Mouse (Mus musculus) embryonic facial prominence, embryonic 13.5 days (tissue): ENCODE measurements around the gene Kdm8. TPM values are rescaled to one million over a fixed set of nuclear protein-coding genes. Genes with fewer than 3 reads are reported as not detected.
"Not testable (repeated sequence)": the region's sequence is repeated elsewhere in the genome, so short reads cannot be mapped to it uniquely, and the experiment has no call there.

ENCODE experiments used
- ATAC-seq: fragments of 200-750 bp; cut with Nextera tagmentation; 2 replicates; pipeline ENCODE4 v1.8.0; 2017; ENCODE audit warnings: low read depth; ENCODE audit not compliant: insufficient number of reproducible peaks, insufficient read depth, low FRiP score, low TSS enrichment
- H3K27ac ChIP-seq: fragments of 300-500 bp; sonication (generic); 2 replicates; pipeline ENCODE4 v1.5.1; 2015; ENCODE audit warnings: moderate library complexity, mild to moderate bottlenecking, inconsistent platforms
- H3K27me3 ChIP-seq: fragments of 300-500 bp; sonication (generic); 2 replicates; pipeline ENCODE4 v1.6.1; 2015; ENCODE audit warnings: mild to moderate bottlenecking, inconsistent platforms
- H3K36me3 ChIP-seq: fragments of 300-500 bp; sonication (generic); 2 replicates; pipeline ENCODE4 v1.6.1; 2015; ENCODE audit warnings: mild to moderate bottlenecking, inconsistent platforms
- H3K4me1 ChIP-seq: fragments of 300-500 bp; sonication (generic); 2 replicates; pipeline ENCODE4 v1.6.1; 2015; ENCODE audit warnings: inconsistent platforms
- H3K4me2 ChIP-seq: fragments of 300-500 bp; sonication (generic); 2 replicates; pipeline ENCODE4 v1.6.1; 2015; ENCODE audit warnings: moderate library complexity, mild to moderate bottlenecking, inconsistent platforms
- H3K4me3 ChIP-seq: fragments of 300-500 bp; sonication (generic); 2 replicates; pipeline ENCODE4 v1.5.1; 2015; ENCODE audit warnings: mild to moderate bottlenecking, inconsistent platforms
- H3K9ac ChIP-seq: fragments of 300-500 bp; sonication (generic); 2 replicates; pipeline ENCODE4 v1.6.1; 2015; ENCODE audit warnings: mild to moderate bottlenecking, inconsistent platforms
- H3K9me3 ChIP-seq: fragments of 300-500 bp; sonication (generic); 2 replicates; pipeline ENCODE4 v1.6.1; 2016; ENCODE audit warnings: inconsistent platforms
- WGBS: fragments of 180-500 bp; shearing (Covaris S2); methylation state at CpG from one replicate; pipeline ENCODE4 v1.1.7; 2015; ENCODE audit warnings: mixed read lengths; 5-methylcytosine and 5-hydroxymethylcytosine counted together
- polyA plus RNA-seq: library from polyadenylated mRNA; unstranded; fragments of >200 nt; fragmentation: Nextera tagmentation; extraction: Ambion mirVana; gene quantifications from 2 replicates; pipeline ENCODE4 v1.2.1, GENCODE M21; 2015

The Kdm8 gene
- polyA plus RNA-seq, 1 experiment from 2014 or later, result 10.0 TPM

GRCm38 (mm10) chr7:125427492-125428090 is 16.9 kb upstream of the Kdm8 start:
- H3K27ac ChIP-seq, result no peak overlapping the region
- H3K4me2 ChIP-seq, result no peak overlapping the region
- H3K36me3 ChIP-seq, result no peaks in the 10 kb centered on the region
- 0 out of 2 replicates have a peak, but pooled peaks cover 4% of the 10 kb centered on the region for H3K4me1 ChIP-seq
- WGBS, result 68% methylated on average over 12 of the region's 12 CpGs
- H3K9me3 ChIP-seq, result peaks cover 6% of the 10 kb centered on the region; the same call in 1 of the 2 replicates
- H3K27me3 ChIP-seq, result no peaks in the 10 kb centered on the region
- no peak overlapping the region for H3K4me3 ChIP-seq
- no peak for ATAC-seq
- no peak overlapping the region for H3K9ac ChIP-seq

- H3K4me1 ChIP-seq, result 0 out of 2 replicates have a peak, but pooled peaks cover 4% of the 10 kb centered on the region
- WGBS, result 78% methylated on average over 7 of the region's 7 CpGs
- H3K36me3 ChIP-seq, result no peaks in the 10 kb centered on the region
- no peak overlapping the region for H3K9ac ChIP-seq
- no peak overlapping the region for H3K27ac ChIP-seq
- no peak overlapping the region for H3K4me2 ChIP-seq
- peaks cover 6% of the 10 kb centered on the region; the same call in 1 of the 2 replicates for H3K9me3 ChIP-seq
- no peak for ATAC-seq
- H3K27me3 ChIP-seq, result no peaks in the 10 kb centered on the region
- H3K4me3 ChIP-seq, result no peak overlapping the region
These were observed 16.1 kb upstream of the Kdm8 start for GRCm38 (mm10) chr7:125428381-125428780.

- H3K4me1 ChIP-seq, H3K4me3 ChIP-seq, H3K9me3 ChIP-seq, H3K4me2 ChIP-seq, H3K36me3 ChIP-seq, ATAC-seq, H3K9ac ChIP-seq, H3K27ac ChIP-seq, H3K27me3 ChIP-seq: not testable (repeated sequence)
- WGBS, result 79% methylated on average over 5 of the region's 5 CpGs
These were observed 15.5 kb upstream of the Kdm8 start for GRCm38 (mm10) chr7:125428816-125429500.

- no peak overlapping the region for H3K27ac ChIP-seq
- H3K9ac ChIP-seq, result no peak overlapping the region
- no peaks in the 10 kb centered on the region for H3K36me3 ChIP-seq
- no peaks in the 10 kb centered on the region for H3K27me3 ChIP-seq
- H3K4me3 ChIP-seq, result no peak overlapping the region
- H3K4me2 ChIP-seq, result no peak overlapping the region
- 80% methylated on average over 7 of the region's 7 CpGs for WGBS
- peaks cover 3% of the 10 kb centered on the region; the same call in 1 of the 2 replicates for H3K9me3 ChIP-seq
- peaks cover 11% of the 10 kb centered on the region; the same call in 1 of the 2 replicates for H3K4me1 ChIP-seq
- no peak for ATAC-seq
These were observed 14.2 kb upstream of the Kdm8 start for GRCm38 (mm10) chr7:125430170-125430842.

GRCm38 (mm10) chr7:125433874-125434273 is 10.6 kb upstream of the Kdm8 start:
- Histone ChIP-seq H3K9me3 (peaks cover 3% of the 10 kb centered on the region; the same call in 1 of the 2 replicates), H3K4me2 (no peak overlapping the region), H3K9ac (no peak overlapping the region), H3K4me3 (no peak overlapping the region), H3K27ac (no peak overlapping the region), H3K36me3 (no peaks in the 10 kb centered on the region), H3K4me1 (peaks cover 7% of the 10 kb centered on the region; the same call in 1 of the 2 replicates), H3K27me3 (no peaks in the 10 kb centered on the region)
- WGBS, result 89% methylated on average over 3 of the region's 3 CpGs
- ATAC-seq, result no peak

DNA sequence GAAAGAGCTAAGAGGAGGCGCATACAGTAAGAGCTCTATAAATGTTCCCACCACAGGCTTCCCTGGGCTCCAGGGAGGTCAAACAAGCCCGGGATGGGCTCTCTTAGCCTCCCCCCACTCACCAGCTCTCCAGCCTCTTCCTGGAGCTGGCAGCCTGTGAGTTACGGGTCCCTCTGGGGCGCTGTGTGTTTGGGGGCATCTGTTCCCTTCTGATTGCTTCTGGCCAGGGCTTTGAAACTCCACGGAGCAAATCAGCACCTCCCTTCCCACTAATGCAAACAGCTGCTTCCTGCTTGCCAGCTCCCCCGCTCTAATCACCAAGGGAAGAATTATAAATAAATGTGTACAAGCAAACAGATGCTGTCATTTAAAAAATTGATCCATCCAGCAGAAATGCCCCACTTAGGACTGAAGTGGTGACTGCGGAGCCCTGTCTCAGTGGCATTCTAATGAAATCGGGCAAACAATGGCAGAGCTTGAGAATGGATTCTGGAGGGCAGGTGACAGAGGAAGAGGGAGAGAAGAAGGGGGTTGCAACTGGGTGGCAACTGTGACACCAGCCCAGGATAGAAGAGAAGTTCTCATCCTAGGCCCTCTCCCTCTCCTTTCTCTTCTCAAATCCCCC is 9.7 kb upstream of the Kdm8 start:
- Histone ChIP-seq H3K9me3 (peaks cover 3% of the 10 kb centered on the region; the same call in 1 of the 2 replicates), H3K9ac (0 out of 2 replicates have a peak overlapping the region, but pooled peaks have one; percentile 1), H3K4me1 (peaks cover 7% of the 10 kb centered on the region; the same call in 1 of the 2 replicates), H3K27me3 (no peaks in the 10 kb centered on the region), H3K36me3 (no peaks in the 10 kb centered on the region), H3K4me3 (no peak overlapping the region), H3K27ac (no peak overlapping the region), H3K4me2 (no peak overlapping the region)
- WGBS, result 43% methylated on average over 8 of the region's 8 CpGs
- no peak for ATAC-seq

- no peak for ATAC-seq
- no peak overlapping the region for H3K4me3 ChIP-seq
- no peak overlapping the region for H3K27ac ChIP-seq
- no peaks in the 10 kb centered on the region for H3K36me3 ChIP-seq
- no peak overlapping the region for H3K9ac ChIP-seq
- H3K4me1 ChIP-seq, result peaks cover 18% of the 10 kb centered on the region
- H3K4me2 ChIP-seq, result no peak overlapping the region
- no peaks in the 10 kb centered on the region for H3K9me3 ChIP-seq
- H3K27me3 ChIP-seq, result no peaks in the 10 kb centered on the region
- WGBS, result 75% methylated on average over 4 of the region's 4 CpGs
These were observed 2.2 kb upstream of the Kdm8 start for GRCm38 (mm10) chr7:125442323-125442722.

GRCm38 (mm10) chr7:125444076-125444463 is 406 bp upstream of the Kdm8 start:
- Histone ChIP-seq H3K27ac (peak overlapping the region; percentile 98), H3K36me3 (no peaks in the 10 kb centered on the region), H3K27me3 (no peaks in the 10 kb centered on the region), H3K9ac (peak overlapping the region; percentile 83), H3K4me2 (peak overlapping the region; percentile 87), H3K4me3 (peak overlapping the region; percentile 65), H3K9me3 (no peaks in the 10 kb centered on the region), H3K4me1 (peaks cover 18% of the 10 kb centered on the region)
- 0 out of 2 replicates have a peak, but pooled peaks have one; percentile 6 for ATAC-seq
- WGBS, result 23% methylated on average over 10 of the region's 10 CpGs

- 71% methylated on average over 1 of the region's 1 CpGs for WGBS
- no peak for ATAC-seq
- Histone ChIP-seq H3K4me2 (no peak overlapping the region), H3K9me3 (no peaks in the 10 kb centered on the region), H3K36me3 (peaks cover 21% of the 10 kb centered on the region), H3K27me3 (no peaks in the 10 kb centered on the region), H3K27ac (0 out of 2 replicates have a peak overlapping the region, but pooled peaks have one; percentile 35), H3K4me1 (peaks cover 9% of the 10 kb centered on the region), H3K4me3 (no peak overlapping the region), H3K9ac (0 out of 2 replicates have a peak overlapping the region, but pooled peaks have one; percentile 0)
These were observed 6.2 kb downstream of the Kdm8 start for GRCm38 (mm10) chr7:125450678-125451077.

GRCm38 (mm10) chr7:125451078-125451477 is 6.6 kb downstream of the Kdm8 start:
- ATAC-seq, result no peak
- Histone ChIP-seq H3K4me3 (no peak overlapping the region), H3K9ac (no peak overlapping the region), H3K27me3 (no peaks in the 10 kb centered on the region), H3K9me3 (no peaks in the 10 kb centered on the region), H3K36me3 (peaks cover 25% of the 10 kb centered on the region), H3K4me2 (no peak overlapping the region), H3K27ac (0 out of 2 replicates have a peak overlapping the region, but pooled peaks have one; percentile 35), H3K4me1 (peaks cover 6% of the 10 kb centered on the region; the same call in 1 of the 2 replicates)
- 82% methylated on average over 2 of the region's 2 CpGs for WGBS

DNA sequence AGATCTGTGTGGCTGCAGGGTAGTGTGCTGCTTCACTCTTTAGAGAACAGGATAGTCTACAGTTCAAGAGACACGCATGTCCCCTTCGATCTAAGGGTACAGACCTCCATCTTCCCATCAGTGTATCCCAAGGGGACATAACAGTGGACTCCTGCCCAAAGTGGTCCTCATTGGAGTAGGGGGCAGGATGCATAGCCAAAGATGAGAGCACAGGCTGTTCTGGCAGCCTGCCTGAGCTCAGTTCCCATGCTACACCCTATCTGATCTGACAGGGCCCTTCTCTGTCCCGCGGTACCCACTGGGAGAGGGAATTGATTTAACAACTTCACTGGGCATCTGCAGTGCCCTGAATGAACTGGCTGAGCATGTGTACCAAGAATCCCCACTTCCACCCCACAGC is 9.2 kb downstream of the Kdm8 start:
- Histone ChIP-seq H3K4me1 (peaks cover 6% of the 10 kb centered on the region; the same call in 1 of the 2 replicates), H3K36me3 (peaks cover 35% of the 10 kb centered on the region), H3K4me3 (no peak overlapping the region), H3K9me3 (no peaks in the 10 kb centered on the region), H3K4me2 (no peak overlapping the region), H3K27ac (no peak overlapping the region), H3K9ac (no peak overlapping the region), H3K27me3 (no peaks in the 10 kb centered on the region)
- no peak for ATAC-seq
- WGBS, result 97% methylated on average over 4 of the region's 4 CpGs
